Mouse (Mus musculus): ENCODE data around the gene Crxos.

- TF ChIP-seq POLR2AphosphoS2 (IDR thresholded peaks at IDR 0.05; ENCODE audit: low read depth, low read length): no peak
- TF ChIP-seq MEF2A (IDR thresholded peaks at IDR 0.05; ENCODE audit: borderline replicate concordance, low read depth, low read length): no peak
- no peak for TF ChIP-seq ZC3H11A (IDR thresholded peaks at IDR 0.05; ENCODE audit: low read depth, low read length)
- TF ChIP-seq EP300 (IDR thresholded peaks at IDR 0.05; ENCODE audit: low read length): no peak
Observed at GRCm38 (mm10) chr7:15907971-15908590, 25.7 kb downstream of the Crxos start.
